Mouse (Mus musculus) hindbrain, embryonic 11.5 days (tissue): ENCODE data around the gene Slc24a1. TPM values are rescaled to one million over a fixed set of nuclear protein-coding genes. Genes with fewer than 3 reads are reported as not detected.

Experiments used
- ATAC-seq: fragments of 200-750 bp; cut with Nextera tagmentation; 2 replicates; pipeline ENCODE4 v1.8.0; 2017; ENCODE audit warnings: mild to moderate bottlenecking, moderate TSS enrichment, moderate library complexity; ENCODE audit not compliant: low FRiP score
- DNase-seq: peaks from one replicate; pipeline ENCODE4 v3.0.0-alpha.2; 2015; ENCODE audit warnings: low spot score
- H3K27ac ChIP-seq: fragments of 300-500 bp; sonication (generic); 2 replicates; pipeline ENCODE4 v1.5.1; 2014; ENCODE audit warnings: mild to moderate bottlenecking, low read depth, low read length
- H3K27me3 ChIP-seq: fragments of 300-500 bp; sonication (generic); 2 replicates; pipeline ENCODE4 v1.6.1; 2014; ENCODE audit warnings: mild to moderate bottlenecking, low read length, moderate library complexity, mixed read lengths; ENCODE audit not compliant: control insufficient read depth, insufficient read depth
- H3K36me3 ChIP-seq: fragments of 300-500 bp; sonication (generic); 2 replicates; pipeline ENCODE4 v1.6.1; 2014; ENCODE audit warnings: mild to moderate bottlenecking, low read length, moderate library complexity, mixed read lengths; ENCODE audit not compliant: control insufficient read depth, insufficient read depth
- H3K4me1 ChIP-seq: fragments of 300-500 bp; sonication (generic); replicated peaks from 2 replicates; pipeline ENCODE4 v1.6.1; 2014; ENCODE audit warnings: low read length, mixed read lengths; ENCODE audit not compliant: control insufficient read depth, insufficient read depth
- H3K4me2 ChIP-seq: fragments of 300-500 bp; sonication (generic); replicated peaks from 2 replicates; pipeline ENCODE4 v1.6.1; 2014; ENCODE audit warnings: mild to moderate bottlenecking, low read depth, low read length
- H3K4me3 ChIP-seq: fragments of 300-500 bp; sonication (generic); 2 replicates; pipeline ENCODE4 v1.5.1; 2014; ENCODE audit warnings: low read depth, low read length
- H3K9ac ChIP-seq: fragments of 300-500 bp; sonication (generic); 2 replicates; pipeline ENCODE4 v1.6.1; 2014; ENCODE audit warnings: low read depth, low read length
- H3K9me3 ChIP-seq: fragments of 300-500 bp; sonication (generic); 2 replicates; pipeline ENCODE4 v1.6.1; 2016; ENCODE audit warnings: low read length; ENCODE audit not compliant: control insufficient read depth
- WGBS: fragments of 180-500 bp; shearing (Covaris S2); extraction: QIAGEN DNeasy Blood & Tissue Kit; methylation state at CpG from one replicate; pipeline ENCODE4 v1.1.7; 2014; 5-methylcytosine and 5-hydroxymethylcytosine counted together
- polyA plus RNA-seq: library from polyadenylated mRNA; unstranded; fragments of >200 nt; fragmentation: Nextera tagmentation; extraction: Ambion mirVana; gene quantifications from 2 replicates; pipeline ENCODE4 v1.2.1, GENCODE M21; 2014

Slc24a1 gene
- polyA plus RNA-seq, 1 experiment from 2014 or later = 0.11 TPM

- no peaks in the 10 kb centered on the region for H3K9me3 ChIP-seq
- 77% methylated on average over 7 of the region's 7 CpGs for WGBS
- DNase-seq (no peak), ATAC-seq (no peak)
- no peak overlapping the region for H3K27ac ChIP-seq
- no peak overlapping the region for H3K9ac ChIP-seq
- no peak overlapping the region for H3K4me3 ChIP-seq
- no peaks in the 10 kb centered on the region for H3K4me1 ChIP-seq
- no peaks in the 10 kb centered on the region for H3K27me3 ChIP-seq
- H3K36me3 ChIP-seq = no peaks in the 10 kb centered on the region
- H3K4me2 ChIP-seq = no peak overlapping the region
Observed at GRCm38 (mm10) chr9:64931751-64932610, 19.4 kb downstream of the Slc24a1 start.

- H3K4me3 ChIP-seq = no peak overlapping the region
- no peak for ATAC-seq
- no peaks in the 10 kb centered on the region for H3K36me3 ChIP-seq
- H3K9me3 ChIP-seq = no peaks in the 10 kb centered on the region
- H3K27me3 ChIP-seq = no peaks in the 10 kb centered on the region
- H3K4me2 ChIP-seq = no peak overlapping the region
- H3K27ac ChIP-seq = no peak overlapping the region
- no peaks in the 10 kb centered on the region for H3K4me1 ChIP-seq
- WGBS = 87% methylated on average over 4 of the region's 4 CpGs
- no peak for DNase-seq
- H3K9ac ChIP-seq = no peak overlapping the region
Observed at GRCm38 (mm10) chr9:64930256-64930655, 21.2 kb downstream of the Slc24a1 start.

GRCm38 (mm10) chr9:64926201-64926991 is 25.0 kb downstream of the Slc24a1 start:
- Histone ChIP-seq H3K36me3 (no peaks in the 10 kb centered on the region), H3K9me3 (no peaks in the 10 kb centered on the region), H3K4me1 (no peaks in the 10 kb centered on the region), H3K4me2 (no peak overlapping the region), H3K27ac (no peak overlapping the region), H3K9ac (no peak overlapping the region), H3K4me3 (no peak overlapping the region), H3K27me3 (no peaks in the 10 kb centered on the region)
- ATAC-seq (no peak), DNase-seq (no peak)
- WGBS = 83% methylated on average over 8 of the region's 8 CpGs

GRCm38 (mm10) chr9:64925771-64926170 is 25.6 kb downstream of the Slc24a1 start:
- no peaks in the 10 kb centered on the region for H3K27me3 ChIP-seq
- no peak overlapping the region for H3K9ac ChIP-seq
- DNase-seq (no peak), ATAC-seq (no peak)
- no peak overlapping the region for H3K27ac ChIP-seq
- 56% methylated on average over 5 of the region's 5 CpGs for WGBS
- H3K4me3 ChIP-seq = no peak overlapping the region
- no peaks in the 10 kb centered on the region for H3K4me1 ChIP-seq
- H3K36me3 ChIP-seq = no peaks in the 10 kb centered on the region
- H3K4me2 ChIP-seq = no peak overlapping the region
- H3K9me3 ChIP-seq = no peaks in the 10 kb centered on the region

GRCm38 (mm10) chr9:64918560-64918959 is 32.8 kb downstream of the Slc24a1 start:
- Histone ChIP-seq H3K4me1 (no peaks in the 10 kb centered on the region; the same call in 1 of the 2 replicates), H3K36me3 (0 out of 2 replicates have a peak, but pooled peaks cover 2% of the 10 kb centered on the region), H3K4me2 (0 out of 2 replicates have a peak overlapping the region, but pooled peaks have one; percentile 1), H3K27me3 (no peaks in the 10 kb centered on the region), H3K9me3 (no peaks in the 10 kb centered on the region), H3K4me3 (peak overlapping the region; percentile 10; the same call in 1 of the 2 replicates), H3K9ac (no peak overlapping the region), H3K27ac (no peak overlapping the region)
- 39% methylated on average over 16 of the region's 16 CpGs for WGBS
- no peak for ATAC-seq
- peak; percentile 67 for DNase-seq

- H3K9ac ChIP-seq = no peak overlapping the region
- no peaks in the 10 kb centered on the region for H3K9me3 ChIP-seq
- ATAC-seq = no peak
- no peak for DNase-seq
- no peaks in the 10 kb centered on the region for H3K27me3 ChIP-seq
- WGBS = 89% methylated on average over 4 of the region's 4 CpGs
- peaks cover 8% of the 10 kb centered on the region; the same call in 1 of the 2 replicates for H3K36me3 ChIP-seq
- H3K4me3 ChIP-seq = no peak overlapping the region
- H3K4me2 ChIP-seq = no peak overlapping the region
- no peak overlapping the region for H3K27ac ChIP-seq
- no peaks in the 10 kb centered on the region for H3K4me1 ChIP-seq
Observed at GRCm38 (mm10) chr9:64914629-64915028, 36.8 kb downstream of the Slc24a1 start.

GRCm38 (mm10) chr9:64913973-64914372 is 37.4 kb downstream of the Slc24a1 start:
- ATAC-seq = no peak
- H3K27me3 ChIP-seq = no peaks in the 10 kb centered on the region
- H3K9ac ChIP-seq = no peak overlapping the region
- no peaks in the 10 kb centered on the region for H3K9me3 ChIP-seq
- DNase-seq = no peak
- H3K27ac ChIP-seq = no peak overlapping the region
- WGBS = 94% methylated on average over 2 of the region's 2 CpGs
- no peak overlapping the region for H3K4me2 ChIP-seq
- H3K4me1 ChIP-seq = no peaks in the 10 kb centered on the region
- no peak overlapping the region for H3K4me3 ChIP-seq
- peaks cover 8% of the 10 kb centered on the region; the same call in 1 of the 2 replicates for H3K36me3 ChIP-seq

GRCm38 (mm10) chr9:64913406-64913805 is 38.0 kb downstream of the Slc24a1 start:
- DNase-seq (no peak), ATAC-seq (no peak)
- Histone ChIP-seq H3K27ac (no peak overlapping the region), H3K4me1 (no peaks in the 10 kb centered on the region), H3K9ac (no peak overlapping the region), H3K27me3 (no peaks in the 10 kb centered on the region), H3K4me3 (no peak overlapping the region), H3K36me3 (peaks cover 8% of the 10 kb centered on the region; the same call in 1 of the 2 replicates), H3K9me3 (no peaks in the 10 kb centered on the region), H3K4me2 (no peak overlapping the region)
- 83% methylated on average over 4 of the region's 4 CpGs for WGBS
